Mouse (Mus musculus) right cerebral cortex, adult 2 months (tissue): ENCODE measurements around the gene Spaca4.

ENCODE experiments used
- DNase-seq, 2 experiments: peaks; one replicate each; pipeline ENCODE4 v3.0.0; 2021 to 2022; ENCODE audit warnings: low spot score in 2 of 2

Gene Spaca4

DNA sequence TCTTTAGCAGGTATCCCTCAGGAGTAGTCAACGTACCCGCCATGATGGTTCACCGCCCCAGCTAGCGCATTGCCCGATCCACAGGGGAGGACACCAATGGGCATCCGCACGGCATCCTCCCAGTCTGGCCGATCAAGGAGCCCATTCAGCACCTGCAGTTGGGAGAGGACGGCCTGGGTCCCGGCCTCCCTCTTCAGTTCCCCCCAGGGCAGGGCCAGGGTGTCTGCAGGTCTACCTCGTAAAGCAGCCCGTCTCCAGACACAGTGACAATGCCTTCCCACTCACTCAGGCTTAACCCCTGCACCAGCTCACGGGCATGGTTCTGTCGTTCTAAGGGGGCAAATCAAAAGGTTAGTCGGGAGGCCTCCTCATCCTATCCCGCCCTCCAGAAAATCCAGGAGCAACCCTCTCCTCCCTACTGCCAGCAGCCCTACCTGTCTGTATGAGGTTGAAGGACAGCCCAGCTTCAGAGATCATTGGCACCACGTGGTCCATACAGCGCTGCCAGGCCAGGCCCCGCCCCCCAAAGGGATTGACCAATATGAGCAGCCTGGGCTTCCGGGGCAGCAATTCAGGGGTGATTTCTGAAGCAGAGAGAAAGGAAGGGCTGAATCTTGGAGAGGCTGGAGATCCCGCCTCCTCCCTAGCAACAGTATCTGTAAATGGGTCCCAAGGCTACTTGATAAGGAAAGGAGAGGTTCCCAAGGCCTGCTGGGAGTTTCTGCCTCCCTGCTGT, 13.4 kb downstream of the Spaca4 start:
- DNase-seq, result no peak

GRCm38 (mm10) chr7:45711316-45712021, 14.1 kb downstream of the Spaca4 start:
- DNase-seq, result no peak

DNA sequence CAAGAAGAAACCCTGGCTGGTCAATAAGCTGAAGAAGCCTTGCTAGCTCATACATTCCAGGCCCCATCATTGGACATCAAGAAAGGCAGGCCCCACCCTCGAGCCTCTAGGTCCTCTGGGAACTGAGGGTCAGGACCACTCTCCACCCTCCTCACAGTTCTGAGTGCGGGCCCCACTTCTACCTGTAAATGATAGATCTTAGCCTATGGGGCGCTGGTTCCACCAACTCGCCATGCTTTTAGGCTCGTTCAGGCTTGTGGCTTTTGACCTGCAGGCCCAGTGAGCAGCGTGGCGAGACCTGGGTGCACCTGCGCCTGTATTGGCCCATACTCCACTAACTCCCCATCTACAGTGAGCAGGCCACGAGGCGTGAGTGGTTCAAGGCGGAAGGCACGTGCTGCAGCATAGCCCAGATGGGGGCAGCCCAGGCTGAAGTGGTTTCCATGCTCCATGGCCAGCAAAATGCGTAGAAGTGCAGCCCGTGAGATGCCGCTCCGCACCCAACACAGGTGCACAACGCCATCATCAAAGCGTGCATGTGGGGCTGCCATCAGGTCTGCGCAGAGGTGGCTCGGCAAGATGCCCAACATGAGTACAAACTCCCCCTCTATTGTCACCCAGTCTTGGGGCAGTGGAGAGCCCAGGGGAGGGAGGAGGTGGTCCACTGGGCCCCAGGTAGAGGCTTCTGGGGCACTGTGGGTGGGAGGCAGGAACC, 15.0 kb downstream of the Spaca4 start:
- DNase-seq, result no peak

DNA sequence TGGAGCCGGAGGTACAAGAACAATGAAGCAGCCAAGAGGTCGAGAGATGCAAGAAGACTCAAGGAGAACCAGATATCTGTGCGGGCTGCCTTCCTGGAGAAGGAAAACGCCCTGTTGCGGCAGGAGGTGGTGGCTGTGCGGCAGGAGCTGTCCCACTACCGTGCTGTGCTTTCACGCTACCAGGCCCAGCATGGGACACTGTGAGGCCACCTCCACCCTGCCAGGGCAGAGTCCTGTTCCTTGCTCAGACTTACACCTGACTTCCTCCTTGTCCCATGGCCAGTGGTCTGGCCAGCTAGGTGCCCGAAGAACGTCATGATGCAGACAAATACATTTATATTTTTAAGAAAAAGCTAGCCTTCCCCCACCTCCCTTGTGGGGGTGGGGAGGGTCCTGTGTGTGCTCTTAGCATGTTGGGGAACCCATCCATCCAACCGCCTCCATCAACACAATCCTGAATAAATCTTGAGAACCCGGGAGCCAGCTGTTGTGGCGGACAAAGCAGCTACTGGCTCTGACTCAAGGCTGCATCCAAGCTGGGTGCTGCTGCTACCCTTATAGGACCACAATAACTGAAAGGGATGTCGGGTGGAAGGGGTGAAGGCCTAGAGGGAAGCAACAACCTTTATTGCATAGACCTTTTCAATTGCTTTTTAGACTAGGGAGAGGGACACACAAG, 15.8 kb downstream of the Spaca4 start:
- DNase-seq, result no peak

DNA sequence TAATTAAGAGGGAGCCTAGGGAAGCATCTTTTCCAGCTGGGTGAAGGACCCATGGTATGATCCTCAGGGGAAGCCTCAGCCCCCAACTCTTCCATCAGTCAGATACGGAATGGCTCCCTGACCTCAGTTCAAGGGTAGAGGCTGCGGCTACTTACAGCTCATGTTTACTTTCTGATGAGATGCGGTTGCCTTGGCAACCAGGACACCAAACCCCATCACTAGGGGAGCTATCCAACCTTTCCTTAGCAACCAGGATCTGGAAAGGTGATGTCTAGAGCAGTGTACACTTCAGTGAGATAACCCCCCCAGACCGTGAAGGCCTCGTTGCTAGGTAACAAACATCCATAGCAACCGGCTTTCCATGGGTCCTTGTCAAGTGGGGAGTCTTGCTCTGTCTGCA, 16.6 kb downstream of the Spaca4 start:
- DNase-seq, result peak in 1 of 2 experiments; percentile 58

DNA sequence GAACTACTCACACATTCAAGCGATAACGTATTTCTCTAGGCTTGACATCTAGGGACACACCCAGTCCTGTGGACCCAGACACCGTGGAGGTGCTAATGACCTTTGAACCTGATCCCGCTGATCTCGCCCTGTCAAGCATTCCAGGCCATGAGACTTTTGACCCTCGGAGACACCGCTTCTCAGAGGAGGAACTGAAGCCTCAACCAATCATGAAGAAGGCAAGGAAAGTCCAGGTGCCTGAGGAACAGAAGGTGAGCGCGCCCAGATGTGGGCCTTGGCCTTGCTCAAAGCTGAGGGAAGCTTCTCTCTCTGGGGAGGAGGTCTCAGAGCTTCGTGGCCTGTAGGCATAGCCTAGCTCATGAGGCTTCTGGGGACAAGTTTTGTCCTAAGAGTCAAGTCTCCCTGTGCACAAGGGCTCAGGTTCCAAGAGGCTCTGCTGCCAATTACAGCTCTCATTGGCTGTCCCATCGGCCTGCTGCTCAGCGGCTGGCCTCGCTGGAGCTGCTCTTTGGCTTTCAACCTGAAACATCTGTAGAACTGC, 17.3 kb downstream of the Spaca4 start:
- no peak for DNase-seq

- DNase-seq, result peak; percentile 94 to 95
Observed at GRCm38 (mm10) chr7:45707375-45707967, 18.1 kb downstream of the Spaca4 start.

GRCm38 (mm10) chr7:45706721-45707241, 18.8 kb downstream of the Spaca4 start:
- peak; percentile 74 to 75 for DNase-seq

GRCm38 (mm10) chr7:45705873-45706281, 19.7 kb downstream of the Spaca4 start:
- peak; percentile 71 to 75 for DNase-seq

DNA sequence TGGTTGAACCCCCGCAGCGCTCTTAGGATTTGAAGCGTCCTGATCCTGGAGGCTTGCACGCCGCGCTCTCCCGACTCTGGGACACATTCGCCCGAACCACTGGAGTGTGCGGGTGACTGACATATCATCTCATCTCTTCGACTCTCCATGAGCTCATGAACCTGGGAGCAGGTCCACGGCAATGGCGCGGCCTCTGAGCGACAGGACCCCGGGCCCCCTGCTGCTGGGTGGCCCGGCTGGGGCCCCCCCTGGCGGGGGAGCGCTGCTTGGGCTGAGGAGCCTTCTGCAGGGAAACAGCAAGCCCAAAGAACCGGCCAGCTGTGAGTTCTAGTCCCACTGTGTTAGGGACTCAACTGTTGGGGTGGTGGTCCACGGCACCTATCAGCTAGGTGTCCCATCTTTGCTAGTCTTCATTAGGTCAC, 20.2 kb downstream of the Spaca4 start:
- no peak for DNase-seq

GRCm38 (mm10) chr7:45704730-45705442, 20.7 kb downstream of the Spaca4 start, which contains the start of gene Dbp:
TSS of gene Dbp (plus strand) at chr7:45705088.
- DNase-seq, result peak; percentile 99 to 100

GRCm38 (mm10) chr7:45704046-45704559, 21.5 kb downstream of the Spaca4 start:
- peak; percentile 78 to 83 for DNase-seq

GRCm38 (mm10) chr7:45703521-45704033, 22.0 kb downstream of the Spaca4 start:
- DNase-seq, result no peak

DNA sequence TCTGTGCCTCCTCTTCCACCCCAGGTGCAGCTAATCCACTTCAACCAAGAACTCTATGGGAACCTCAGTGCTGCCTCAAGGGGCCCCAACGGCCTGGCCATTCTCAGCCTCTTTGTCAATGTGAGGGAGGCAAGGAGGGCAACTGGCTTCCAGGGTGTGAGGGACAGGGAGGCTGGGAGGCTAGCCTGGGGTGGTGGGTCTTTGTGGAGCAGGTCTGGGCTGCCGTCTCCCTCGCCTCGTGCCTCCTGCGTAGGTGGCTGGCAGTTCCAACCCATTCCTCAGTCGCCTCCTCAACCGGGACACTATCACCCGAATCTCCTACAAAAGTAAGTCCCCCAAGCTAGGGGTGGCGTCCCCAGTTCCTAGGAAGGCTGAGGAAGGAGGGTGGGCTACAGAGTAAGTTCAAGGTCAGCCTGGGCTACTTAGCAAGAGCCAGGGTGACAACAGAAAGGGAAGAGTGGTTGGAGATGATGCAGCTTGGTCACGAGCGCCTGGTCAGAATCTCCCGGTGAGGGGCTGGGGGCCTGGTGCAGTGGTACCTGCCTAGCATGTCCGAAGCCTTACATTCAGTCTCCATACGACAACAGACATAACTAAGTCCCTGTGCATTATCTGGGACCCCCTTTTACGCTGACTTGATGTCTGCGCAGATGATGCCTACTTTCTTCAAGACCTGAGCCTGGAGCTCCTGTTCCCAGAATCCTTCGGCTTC, 22.6 kb downstream of the Spaca4 start:
- DNase-seq, result no peak

- no peak for DNase-seq
Observed at GRCm38 (mm10) chr7:45702316-45702715, 23.3 kb downstream of the Spaca4 start.

DNA sequence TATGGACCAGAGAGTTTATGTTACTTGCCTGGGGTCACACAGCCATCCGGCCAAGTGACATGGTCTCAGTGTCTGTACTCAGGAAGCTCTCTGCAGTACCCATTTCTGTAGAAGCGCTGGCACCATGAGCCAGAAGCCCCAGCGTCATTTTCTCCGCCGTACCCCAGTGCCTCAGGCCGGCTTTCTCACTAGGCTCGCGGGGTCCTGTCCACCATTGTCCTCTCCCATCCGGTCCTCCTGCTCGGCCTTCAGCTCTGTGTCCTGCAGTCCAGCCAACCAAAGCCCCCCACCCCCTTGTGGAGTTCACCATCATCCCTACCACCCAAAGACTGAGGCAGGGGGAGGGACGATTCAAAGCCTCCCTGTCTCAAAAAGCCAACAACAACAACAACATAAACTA, 24.0 kb downstream of the Spaca4 start:
- DNase-seq, result no peak

GRCm38 (mm10) chr7:45701072-45701471, 24.5 kb downstream of the Spaca4 start:
- no peak for DNase-seq

GRCm38 (mm10) chr7:45700301-45701015, 25.2 kb downstream of the Spaca4 start:
- DNase-seq, result peak; percentile 82 to 92
